Mouse (Mus musculus) testis, adult 2 months (tissue): Measurements from ENCODE around the gene Negr1.

ENCODE experiments used
- CTCF ChIP-seq: fragments of 200-500 bp; IDR thresholded peaks from 2 replicates; pipeline ENCODE4 v1.5.1; 2012; ENCODE audit warnings: low read depth, mild to moderate bottlenecking, inconsistent platforms, low read length, moderate library complexity; ENCODE audit not compliant: control insufficient read depth, insufficient read depth, insufficient replicate concordance
- POLR2A ChIP-seq: fragments of 200-500 bp; IDR thresholded peaks from 2 replicates; pipeline ENCODE4 v1.6.1; 2012; ENCODE audit warnings: low read depth, mild to moderate bottlenecking, inconsistent platforms, low read length, moderate library complexity; ENCODE audit not compliant: control insufficient read depth

GRCm38 (mm10) chr3:156883873-156884272 lies 322.3 kb downstream of the Negr1 start:
- TF ChIP-seq CTCF (no peak), POLR2A (no peak)
